Mouse (Mus musculus): Measurements from ENCODE around the gene Naa20. TPM values are rescaled to one million over a fixed set of nuclear protein-coding genes. Genes with fewer than 3 reads are reported as not detected.

The Naa20 gene
- total and polyA plus RNA-seq, 3 experiments: 79.8 to 264 (median 121) TPM

DNA sequence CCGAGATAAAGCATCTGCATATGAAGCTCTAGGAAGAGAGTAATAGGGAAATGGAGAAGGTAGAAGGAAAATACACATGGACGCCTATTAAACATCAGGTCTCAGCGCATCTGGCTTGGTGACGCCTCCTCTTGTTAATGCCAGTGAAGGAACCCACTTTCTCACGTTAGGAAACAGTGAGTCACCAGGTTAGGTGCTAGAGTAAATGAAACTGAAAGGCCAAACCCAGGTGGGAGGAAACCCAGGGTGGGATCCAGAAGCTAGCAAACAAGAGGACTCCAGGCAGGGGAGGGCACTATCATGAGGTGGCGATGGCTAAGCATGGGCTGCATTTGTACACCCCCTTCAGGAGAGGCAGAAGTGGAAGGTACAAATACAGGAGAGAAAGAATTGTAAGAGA lies 3.3 kb downstream of the Naa20 start:
- Histone ChIP-seq H3K4me3 (replicated peaks in 1 of 3; ENCODE audit: low read depth in 2 of 3, low read length in 2 of 3, poor library complexity in 1 of 3) (peak overlapping the region in 2 of 3 experiments; percentile 85 to 97), H3K9me3 (replicated peaks; ENCODE audit: low read length) (no peaks in the 10 kb centered on the region), H3K9ac (ENCODE audit: insufficient read depth, low read depth) (peak overlapping the region; percentile 84; the same call in 1 of the 2 replicates), H3K79me2 (replicated peaks; ENCODE audit: control insufficient read depth, extremely low read depth, insufficient read depth, poor library complexity, severe bottlenecking) (peaks cover 68% of the 10 kb centered on the region), H3K36me3 (replicated peaks in 1 of 2; ENCODE audit: control insufficient read depth in 1 of 2, insufficient read depth in 1 of 2, low read length in 1 of 2) (peaks cover 16 to 36% of the 10 kb centered on the region in 2 experiments), H3K27me3 (replicated peaks) (no peaks in the 10 kb centered on the region), H3K27ac (ENCODE audit: insufficient read depth, low read depth) (peak overlapping the region; percentile 60), H3K4me1 (ENCODE audit: control insufficient read depth in 1 of 2, insufficient read depth in 2 of 2) (peaks cover 5 to 51% of the 10 kb centered on the region in 2 experiments), H3K4me2 (ENCODE audit: insufficient read depth, low read depth, poor library complexity, severe bottlenecking) (peak overlapping the region; percentile 84)
- DNase-seq (ENCODE audit: extremely low read depth): peak; percentile 94
- in situ Hi-C loops (cut with MboI; ENCODE audit: low pct_ligation_motif_present, low pct_unique_long_range_greater_than_20kb, low sequenced_read_pairs): no loop called here
- dilution Hi-C loops (cut with MboI; ENCODE audit: extremely low pct_ligation_motif_present, extremely low pct_unique_long_range_greater_than_20kb, low sequenced_read_pairs): no loop called here
- TF ChIP-seq MEF2A (IDR thresholded peaks at IDR 0.05; ENCODE audit: borderline replicate concordance, low read depth, low read length) (peak; percentile 53; the same call in 1 of the 2 replicates), RAD21 (IDR thresholded peaks at IDR 0.05; ENCODE audit: low read depth, low read length) (no peak), MAFK (IDR thresholded peaks at IDR 0.05; ENCODE audit: insufficient replicate concordance, low read length) (no peak), MAX (IDR thresholded peaks at IDR 0.05; ENCODE audit: low read length) (peak; percentile 11; the same call in 1 of the 2 replicates), IRF4 (IDR thresholded peaks at IDR 0.05; ENCODE audit: low read depth, low read length) (peak; percentile 88; the same call in 1 of the 2 replicates), JUN (IDR thresholded peaks at IDR 0.05; ENCODE audit: insufficient read depth, low read depth, low read length) (peak; percentile 97), HCFC1 (IDR thresholded peaks at IDR 0.05; ENCODE audit: low read depth, low read length) (0 out of 2 replicates have a peak, but pooled peaks have one; percentile 18), CHD2 (IDR thresholded peaks at IDR 0.05; ENCODE audit: low read length) (no peak; the same call in 1 of the 2 replicates), JUND (conservative IDR thresholded peaks at IDR 0.05; ENCODE audit: low read depth, low read length) (peak; percentile 99), CHD1 (IDR thresholded peaks at IDR 0.05; ENCODE audit: low read depth, low read length) (no peak), ZC3H11A (IDR thresholded peaks at IDR 0.05; ENCODE audit: low read depth, low read length) (no peak), SIN3A (IDR thresholded peaks at IDR 0.05; ENCODE audit: low read length) (peak; percentile 77), BHLHE40 (IDR thresholded peaks at IDR 0.05; ENCODE audit: low read depth, low read length) (peak; percentile 83), ZNF384 (IDR thresholded peaks at IDR 0.05; ENCODE audit: low read depth, low read length) (no peak), EP300 (IDR thresholded peaks at IDR 0.05; ENCODE audit: low read length) (peak; percentile 94), TBP (conservative IDR thresholded peaks at IDR 0.05; ENCODE audit: low read depth, low read length) (0 out of 2 replicates have a peak, but pooled peaks have one; percentile 50), NELFE (IDR thresholded peaks at IDR 0.05; ENCODE audit: low read depth, low read length) (no peak), CTCF (conservative IDR thresholded peaks at IDR 0.05 in 1 of 2, IDR thresholded peaks at IDR 0.05 in 1 of 2; ENCODE audit: low read depth in 2 of 2, low read length in 2 of 2) (peak in 1 of 2 experiments; percentile 21; a peak in 2 of 4 replicates), ELF1 (IDR thresholded peaks at IDR 0.05; ENCODE audit: low read depth, low read length) (no peak; the same call in 1 of the 2 replicates), POLR2AphosphoS2 (IDR thresholded peaks at IDR 0.05; ENCODE audit: low read depth, low read length) (no peak), ETS1 (conservative IDR thresholded peaks at IDR 0.05; ENCODE audit: low read depth, low read length) (peak; percentile 98), POLR2A (IDR thresholded peaks at IDR 0.05; ENCODE audit: low read depth, low read length) (peak; percentile 44), KAT2A (IDR thresholded peaks at IDR 0.05; ENCODE audit: insufficient replicate concordance, low read length) (no peak), MYC (IDR thresholded peaks at IDR 0.05; ENCODE audit: low read depth, low read length) (peak; percentile 24; the same call in 1 of the 2 replicates), TCF12 (IDR thresholded peaks at IDR 0.05; ENCODE audit: low read depth, low read length) (peak; percentile 81), ZKSCAN1 (IDR thresholded peaks at IDR 0.05; ENCODE audit: borderline replicate concordance, low read depth, low read length) (no peak), RCOR1 (conservative IDR thresholded peaks at IDR 0.05; ENCODE audit: low read depth, low read length) (peak; percentile 64; the same call in 1 of the 2 replicates), MAZ (IDR thresholded peaks at IDR 0.05; ENCODE audit: low read depth, low read length) (no peak)

All from CH12.LX (cell line).